Mouse (Mus musculus): ENCODE data around the gene Abi2. TPM values are rescaled to one million over a fixed set of nuclear protein-coding genes. Genes with fewer than 3 reads are reported as not detected.
"Not testable (repeated sequence)": the region's sequence is repeated elsewhere in the genome, so short reads cannot be mapped to it uniquely, and the experiment has no call there.

Abi2 gene
- polyA plus RNA-seq, 1 experiment = 6.7 TPM

GRCm38 (mm10) chr1:60423882-60424281 lies 14.5 kb downstream of the Abi2 start:
- no peak overlapping the region for H3K4me3 ChIP-seq
- no peaks in the 10 kb centered on the region for H3K27me3 ChIP-seq (ENCODE audit: control insufficient read depth, insufficient read depth, insufficient read length)
- H3ac ChIP-seq (ENCODE audit: control insufficient read depth, insufficient read length) = no peak overlapping the region
- no peaks in the 10 kb centered on the region for H3K36me3 ChIP-seq (ENCODE audit: control insufficient read depth, insufficient read depth)
- H3K4me2 ChIP-seq (ENCODE audit: low read depth) = no peak overlapping the region
- peaks cover 12% of the 10 kb centered on the region for H3K79me2 ChIP-seq (ENCODE audit: control insufficient read depth, insufficient read depth)
- TF ChIP-seq POLR2AphosphoS2 (IDR thresholded peaks at IDR 0.05; ENCODE audit: insufficient read length, low read depth) (no peak), MYOD1 (IDR thresholded peaks at IDR 0.05; ENCODE audit: control insufficient read depth in 1 of 3, insufficient read length in 2 of 3, low read depth in 2 of 3) (no peak), MYOG (IDR thresholded peaks at IDR 0.05; ENCODE audit: control insufficient read depth in 1 of 3, insufficient read depth in 1 of 3, insufficient read length in 2 of 3, low read depth in 2 of 3) (no peak), TCF12 (IDR thresholded peaks at IDR 0.05; ENCODE audit: insufficient read depth, poor library complexity, severe bottlenecking) (no peak), CEBPB (IDR thresholded peaks at IDR 0.05; ENCODE audit: insufficient read depth, poor library complexity, severe bottlenecking) (no peak), E2F4 (IDR thresholded peaks at IDR 0.05; ENCODE audit: insufficient read depth) (no peak), TCF3 (IDR thresholded peaks at IDR 0.05; ENCODE audit: insufficient read length, low read depth) (no peak), REST (IDR thresholded peaks at IDR 0.05; ENCODE audit: insufficient read depth, insufficient read length) (no peak), USF1 (IDR thresholded peaks at IDR 0.05; ENCODE audit: low read depth) (no peak), POLR2A (IDR thresholded peaks at IDR 0.05; ENCODE audit: insufficient read length, low read depth) (no peak), SRF (IDR thresholded peaks at IDR 0.05; ENCODE audit: control insufficient read depth, insufficient read length, low read depth) (no peak), MAX (IDR thresholded peaks at IDR 0.05; ENCODE audit: low read depth) (no peak)

GRCm38 (mm10) chr1:60428341-60428740 lies 18.9 kb downstream of the Abi2 start:
- no peak overlapping the region for H3K4me2 ChIP-seq (ENCODE audit: low read depth)

GRCm38 (mm10) chr1:60428932-60429331 lies 19.5 kb downstream of the Abi2 start:
- Histone ChIP-seq H3K27me3 (ENCODE audit: control insufficient read depth, insufficient read depth, insufficient read length) (no peaks in the 10 kb centered on the region), H3K4me3 (no peak overlapping the region), H3K4me2 (ENCODE audit: low read depth) (no peak overlapping the region), H3K36me3 (ENCODE audit: control insufficient read depth, insufficient read depth) (no peaks in the 10 kb centered on the region), H3K79me2 (ENCODE audit: control insufficient read depth, insufficient read depth) (peaks cover 9% of the 10 kb centered on the region), H3ac (ENCODE audit: control insufficient read depth, insufficient read length) (no peak overlapping the region)
- no peak for TF ChIP-seq USF1 (IDR thresholded peaks at IDR 0.05; ENCODE audit: low read depth)
- no peak for TF ChIP-seq TCF12 (IDR thresholded peaks at IDR 0.05; ENCODE audit: insufficient read depth, poor library complexity, severe bottlenecking)
- TF ChIP-seq MYOD1 (IDR thresholded peaks at IDR 0.05; ENCODE audit: control insufficient read depth in 1 of 3, insufficient read length in 2 of 3, low read depth in 2 of 3) = no peak
- TF ChIP-seq REST (IDR thresholded peaks at IDR 0.05; ENCODE audit: insufficient read depth, insufficient read length) = no peak
- TF ChIP-seq MAX (IDR thresholded peaks at IDR 0.05; ENCODE audit: low read depth) = no peak

More at GRCm38 (mm10) chr1:60428341-60428740, 18.9 kb downstream of the Abi2 start:
- no peak for TF ChIP-seq TCF3 (IDR thresholded peaks at IDR 0.05; ENCODE audit: insufficient read length, low read depth)
- peak; percentile 51; the same call in 1 of the 2 replicates for TF ChIP-seq CEBPB (IDR thresholded peaks at IDR 0.05; ENCODE audit: insufficient read depth, poor library complexity, severe bottlenecking)
- Histone ChIP-seq H3K27me3 (ENCODE audit: control insufficient read depth, insufficient read depth, insufficient read length) (no peaks in the 10 kb centered on the region), H3K79me2 (ENCODE audit: control insufficient read depth, insufficient read depth) (peaks cover 13% of the 10 kb centered on the region), H3ac (ENCODE audit: control insufficient read depth, insufficient read length) (no peak overlapping the region), H3K4me3 (no peak overlapping the region), H3K36me3 (ENCODE audit: control insufficient read depth, insufficient read depth) (no peaks in the 10 kb centered on the region)

- Histone ChIP-seq H3K27me3 (ENCODE audit: control insufficient read depth, insufficient read depth, insufficient read length) (no peaks in the 10 kb centered on the region), H3K79me2 (ENCODE audit: control insufficient read depth, insufficient read depth) (peaks cover 7% of the 10 kb centered on the region), H3K36me3 (ENCODE audit: control insufficient read depth, insufficient read depth) (no peaks in the 10 kb centered on the region), H3ac (ENCODE audit: control insufficient read depth, insufficient read length) (no peak overlapping the region), H3K4me2 (ENCODE audit: low read depth) (no peak overlapping the region), H3K4me3 (no peak overlapping the region)
- TF ChIP-seq POLR2AphosphoS2 (IDR thresholded peaks at IDR 0.05; ENCODE audit: insufficient read length, low read depth) (no peak), MAX (IDR thresholded peaks at IDR 0.05; ENCODE audit: low read depth) (no peak), SRF (IDR thresholded peaks at IDR 0.05; ENCODE audit: control insufficient read depth, insufficient read length, low read depth) (no peak), CEBPB (IDR thresholded peaks at IDR 0.05; ENCODE audit: insufficient read depth, poor library complexity, severe bottlenecking) (no peak)
These were observed 22.1 kb downstream of the Abi2 start for GRCm38 (mm10) chr1:60431531-60431930.

GRCm38 (mm10) chr1:60432497-60432896 lies 23.1 kb downstream of the Abi2 start:
- no peaks in the 10 kb centered on the region for H3K36me3 ChIP-seq (ENCODE audit: control insufficient read depth, insufficient read depth)
- TF ChIP-seq POLR2A (IDR thresholded peaks at IDR 0.05; ENCODE audit: insufficient read length, low read depth) (no peak), E2F4 (IDR thresholded peaks at IDR 0.05; ENCODE audit: insufficient read depth) (no peak), TCF3 (IDR thresholded peaks at IDR 0.05; ENCODE audit: insufficient read length, low read depth) (no peak), MYOG (IDR thresholded peaks at IDR 0.05; ENCODE audit: control insufficient read depth in 1 of 3, insufficient read depth in 1 of 3, insufficient read length in 2 of 3, low read depth in 2 of 3) (no peak), MYOD1 (IDR thresholded peaks at IDR 0.05; ENCODE audit: control insufficient read depth in 1 of 3, insufficient read length in 2 of 3, low read depth in 2 of 3) (no peak)
- H3K4me3 ChIP-seq = no peak overlapping the region
- H3ac ChIP-seq (ENCODE audit: control insufficient read depth, insufficient read length) = no peak overlapping the region
- H3K79me2 ChIP-seq (ENCODE audit: control insufficient read depth, insufficient read depth) = peaks cover 7% of the 10 kb centered on the region
- H3K4me2 ChIP-seq (ENCODE audit: low read depth) = no peak overlapping the region
- no peaks in the 10 kb centered on the region for H3K27me3 ChIP-seq (ENCODE audit: control insufficient read depth, insufficient read depth, insufficient read length)

GRCm38 (mm10) chr1:60441438-60441837 lies 32.0 kb downstream of the Abi2 start:
- not testable (repeated sequence) for H3K4me2 ChIP-seq (ENCODE audit: low read depth); H3ac ChIP-seq (ENCODE audit: control insufficient read depth, insufficient read length); H3K36me3 ChIP-seq (ENCODE audit: control insufficient read depth, insufficient read depth); H3K4me3 ChIP-seq; H3K79me2 ChIP-seq (ENCODE audit: control insufficient read depth, insufficient read depth); H3K27me3 ChIP-seq (ENCODE audit: control insufficient read depth, insufficient read depth, insufficient read length)
